Mouse (Mus musculus): ENCODE results near the gene Gga3.

Gga3 gene

GRCm38 (mm10) chr11:115606733-115607132, 2.9 kb upstream of the Gga3 start:
- no peak for TF ChIP-seq GATA4 (IDR thresholded peaks at IDR 0.05; ENCODE audit: insufficient replicate concordance, low read length)

GRCm38 (mm10) chr11:115604304-115604696, 449 bp upstream of the Gga3 start:
- no peak for TF ChIP-seq GATA4 (IDR thresholded peaks at IDR 0.05; ENCODE audit: insufficient replicate concordance, low read length)

- no peak for TF ChIP-seq GATA4 (IDR thresholded peaks at IDR 0.05; ENCODE audit: insufficient replicate concordance, low read length)
These were observed 749 bp downstream of the Gga3 start for GRCm38 (mm10) chr11:115603128-115603475.

GRCm38 (mm10) chr11:115601174-115601573, 2.7 kb downstream of the Gga3 start:
- no peak for TF ChIP-seq GATA4 (IDR thresholded peaks at IDR 0.05; ENCODE audit: insufficient replicate concordance, low read length)

- no peak for TF ChIP-seq GATA4 (IDR thresholded peaks at IDR 0.05; ENCODE audit: insufficient replicate concordance, low read length)
These were observed 3.1 kb downstream of the Gga3 start for GRCm38 (mm10) chr11:115600743-115601142.

GRCm38 (mm10) chr11:115599722-115600121, 4.1 kb downstream of the Gga3 start:
- TF ChIP-seq GATA4 (IDR thresholded peaks at IDR 0.05; ENCODE audit: insufficient replicate concordance, low read length): no peak

- no peak for TF ChIP-seq GATA4 (IDR thresholded peaks at IDR 0.05; ENCODE audit: insufficient replicate concordance, low read length)
These were observed 5.5 kb downstream of the Gga3 start for GRCm38 (mm10) chr11:115598309-115598708.

GRCm38 (mm10) chr11:115595209-115595608, 8.6 kb downstream of the Gga3 start:
- TF ChIP-seq GATA4 (IDR thresholded peaks at IDR 0.05; ENCODE audit: insufficient replicate concordance, low read length): no peak

GRCm38 (mm10) chr11:115590526-115591075, 13.2 kb downstream of the Gga3 start:
- TF ChIP-seq GATA4 (IDR thresholded peaks at IDR 0.05; ENCODE audit: insufficient replicate concordance, low read length): no peak

- no peak for TF ChIP-seq GATA4 (IDR thresholded peaks at IDR 0.05; ENCODE audit: insufficient replicate concordance, low read length)
These were observed 15.9 kb downstream of the Gga3 start for GRCm38 (mm10) chr11:115587984-115588383.

- TF ChIP-seq GATA4 (IDR thresholded peaks at IDR 0.05; ENCODE audit: insufficient replicate concordance, low read length): no peak
These were observed 17.4 kb downstream of the Gga3 start for GRCm38 (mm10) chr11:115586403-115586802.

- TF ChIP-seq GATA4 (IDR thresholded peaks at IDR 0.05; ENCODE audit: insufficient replicate concordance, low read length): no peak
These were observed 18.2 kb downstream of the Gga3 start for GRCm38 (mm10) chr11:115585573-115586100.

GRCm38 (mm10) chr11:115584376-115585073, 19.3 kb downstream of the Gga3 start:
- no peak for TF ChIP-seq GATA4 (IDR thresholded peaks at IDR 0.05; ENCODE audit: insufficient replicate concordance, low read length)

GRCm38 (mm10) chr11:115582913-115583606, 20.8 kb downstream of the Gga3 start:
- TF ChIP-seq GATA4 (IDR thresholded peaks at IDR 0.05; ENCODE audit: insufficient replicate concordance, low read length): no peak

- no peak for TF ChIP-seq GATA4 (IDR thresholded peaks at IDR 0.05; ENCODE audit: insufficient replicate concordance, low read length)
These were observed 24.8 kb downstream of the Gga3 start for GRCm38 (mm10) chr11:115579080-115579479.

GRCm38 (mm10) chr11:115564961-115565360, 38.9 kb downstream of the Gga3 start:
- no peak for TF ChIP-seq GATA4 (IDR thresholded peaks at IDR 0.05; ENCODE audit: insufficient replicate concordance, low read length)
